Mouse (Mus musculus): ENCODE results near the gene Snx1. TPM values are rescaled to one million over a fixed set of nuclear protein-coding genes. Genes with fewer than 3 reads are reported as not detected.

Snx1 gene
- total and polyA plus RNA-seq, 3 experiments, result 86.4 to 186 (median 110) TPM

- Histone ChIP-seq H3K4me1 (ENCODE audit: control insufficient read depth in 1 of 2, insufficient read depth in 2 of 2) (peaks cover 3 to 30% of the 10 kb centered on the region in 2 experiments; a peak in 3 of 4 replicates), H3K4me3 (replicated peaks in 1 of 3; ENCODE audit: low read depth in 2 of 3, low read length in 2 of 3, poor library complexity in 1 of 3) (no peak overlapping the region), H3K9me3 (replicated peaks; ENCODE audit: low read length) (no peaks in the 10 kb centered on the region), H3K79me2 (replicated peaks; ENCODE audit: control insufficient read depth, extremely low read depth, insufficient read depth, poor library complexity, severe bottlenecking) (no peaks in the 10 kb centered on the region; the same call in none of the 2 replicates), H3K4me2 (ENCODE audit: insufficient read depth, low read depth, poor library complexity, severe bottlenecking) (no peak overlapping the region), H3K36me3 (replicated peaks in 1 of 2; ENCODE audit: control insufficient read depth in 1 of 2, insufficient read depth in 1 of 2, low read length in 1 of 2) (peaks cover 15 to 83% of the 10 kb centered on the region in 2 experiments), H3K27me3 (replicated peaks) (no peaks in the 10 kb centered on the region), H3K9ac (ENCODE audit: insufficient read depth, low read depth) (no peak overlapping the region), H3K27ac (ENCODE audit: insufficient read depth, low read depth) (no peak overlapping the region)
- TF ChIP-seq RCOR1 (conservative IDR thresholded peaks at IDR 0.05; ENCODE audit: low read depth, low read length) (no peak), ZC3H11A (IDR thresholded peaks at IDR 0.05; ENCODE audit: low read depth, low read length) (no peak), NRF1 (IDR thresholded peaks at IDR 0.05; ENCODE audit: low read depth, low read length) (no peak), TBP (conservative IDR thresholded peaks at IDR 0.05; ENCODE audit: low read depth, low read length) (no peak), NELFE (IDR thresholded peaks at IDR 0.05; ENCODE audit: low read depth, low read length) (no peak), CTCF (conservative IDR thresholded peaks at IDR 0.05 in 1 of 2, IDR thresholded peaks at IDR 0.05 in 1 of 2; ENCODE audit: low read depth in 2 of 2, low read length in 2 of 2) (no peak), UBTF (IDR thresholded peaks at IDR 0.05; ENCODE audit: low read depth, low read length) (no peak), USF1 (IDR thresholded peaks at IDR 0.05; ENCODE audit: low read depth, low read length) (no peak), PAX5 (IDR thresholded peaks at IDR 0.05; ENCODE audit: low read length) (no peak), KAT2A (IDR thresholded peaks at IDR 0.05; ENCODE audit: insufficient replicate concordance, low read length) (no peak), MAX (IDR thresholded peaks at IDR 0.05; ENCODE audit: low read length) (no peak), SMC3 (IDR thresholded peaks at IDR 0.05; ENCODE audit: low read depth, low read length) (no peak), TCF12 (IDR thresholded peaks at IDR 0.05; ENCODE audit: low read depth, low read length) (no peak), ZKSCAN1 (IDR thresholded peaks at IDR 0.05; ENCODE audit: borderline replicate concordance, low read depth, low read length) (no peak), USF2 (conservative IDR thresholded peaks at IDR 0.05; ENCODE audit: low read depth, low read length) (no peak), MEF2A (IDR thresholded peaks at IDR 0.05; ENCODE audit: borderline replicate concordance, low read depth, low read length) (no peak), MAZ (IDR thresholded peaks at IDR 0.05; ENCODE audit: low read depth, low read length) (no peak), CHD2 (IDR thresholded peaks at IDR 0.05; ENCODE audit: low read length) (no peak), ETS1 (conservative IDR thresholded peaks at IDR 0.05; ENCODE audit: low read depth, low read length) (no peak), ZNF384 (IDR thresholded peaks at IDR 0.05; ENCODE audit: low read depth, low read length) (no peak)
- in situ Hi-C loops (cut with MboI; ENCODE audit: low pct_ligation_motif_present, low pct_unique_long_range_greater_than_20kb, low sequenced_read_pairs), result loop anchor here (25.0 kb wide), 1 partner anchor 237 kb away; no protein-coding TSS in a partner anchor
- DNase-seq (ENCODE audit: extremely low read depth), result no peak
- dilution Hi-C loops (cut with MboI; ENCODE audit: extremely low pct_ligation_motif_present, extremely low pct_unique_long_range_greater_than_20kb, low sequenced_read_pairs), result no loop called here
Measured at GRCm38 (mm10) chr9:66174985-66175384, 48.6 kb upstream of the Snx1 start.

GRCm38 (mm10) chr9:66173316-66173855 is 47.0 kb upstream of the Snx1 start:
- H3K79me2 ChIP-seq (replicated peaks; ENCODE audit: control insufficient read depth, extremely low read depth, insufficient read depth, poor library complexity, severe bottlenecking), result no peaks in the 10 kb centered on the region; the same call in none of the 2 replicates
- in situ Hi-C loops (cut with MboI; ENCODE audit: low pct_ligation_motif_present, low pct_unique_long_range_greater_than_20kb, low sequenced_read_pairs), result loop anchor here (25.0 kb wide), 1 partner anchor 239 kb away; no protein-coding TSS in a partner anchor
- no peak for DNase-seq (ENCODE audit: extremely low read depth)
- peaks cover 14 to 88% of the 10 kb centered on the region in 2 experiments for H3K36me3 ChIP-seq (replicated peaks in 1 of 2; ENCODE audit: control insufficient read depth in 1 of 2, insufficient read depth in 1 of 2, low read length in 1 of 2)
- H3K4me3 ChIP-seq (replicated peaks in 1 of 3; ENCODE audit: low read depth in 2 of 3, low read length in 2 of 3, poor library complexity in 1 of 3), result no peak overlapping the region
- no peaks in the 10 kb centered on the region for H3K27me3 ChIP-seq (replicated peaks)
- H3K9ac ChIP-seq (ENCODE audit: insufficient read depth, low read depth), result no peak overlapping the region
- dilution Hi-C loops (cut with MboI; ENCODE audit: extremely low pct_ligation_motif_present, extremely low pct_unique_long_range_greater_than_20kb, low sequenced_read_pairs), result no loop called here
- H3K9me3 ChIP-seq (replicated peaks; ENCODE audit: low read length), result no peaks in the 10 kb centered on the region
- no peak for TF ChIP-seq SIN3A (IDR thresholded peaks at IDR 0.05; ENCODE audit: low read length)
- TF ChIP-seq MYC (IDR thresholded peaks at IDR 0.05; ENCODE audit: low read depth, low read length), result no peak
- no peak for TF ChIP-seq JUND (conservative IDR thresholded peaks at IDR 0.05; ENCODE audit: low read depth, low read length)
- H3K27ac ChIP-seq (ENCODE audit: insufficient read depth, low read depth), result no peak overlapping the region
- no peak overlapping the region for H3K4me2 ChIP-seq (ENCODE audit: insufficient read depth, low read depth, poor library complexity, severe bottlenecking)
- H3K4me1 ChIP-seq (ENCODE audit: control insufficient read depth in 1 of 2, insufficient read depth in 2 of 2), result peaks cover 3 to 35% of the 10 kb centered on the region in 2 experiments; a peak in 2 of 4 replicates

All from CH12.LX (cell line).